Mouse (Mus musculus) neural tube, embryonic 13.5 days (tissue): ENCODE results near the gene Vmn2r44. TPM values are rescaled to one million over a fixed set of nuclear protein-coding genes. Genes with fewer than 3 reads are reported as not detected.
"Not testable (repeated sequence)": the region's sequence is repeated elsewhere in the genome, so short reads cannot be mapped to it uniquely, and the experiment has no call there.

Source experiments
- ATAC-seq: fragments of 200-750 bp; cut with Nextera tagmentation; 2 replicates; pipeline ENCODE4 v1.8.0; 2017; ENCODE audit warnings: low read depth, mild to moderate bottlenecking, moderate TSS enrichment, moderate library complexity
- H3K27ac ChIP-seq: fragments of 300-500 bp; sonication (generic); replicated peaks from 2 replicates; pipeline ENCODE4 v1.5.1; 2015; ENCODE audit warnings: moderate library complexity, mild to moderate bottlenecking, inconsistent platforms
- H3K27me3 ChIP-seq: fragments of 300-500 bp; sonication (generic); 2 replicates; pipeline ENCODE4 v1.6.1; 2015; ENCODE audit warnings: mild to moderate bottlenecking, inconsistent platforms
- H3K36me3 ChIP-seq: fragments of 300-500 bp; sonication (generic); 2 replicates; pipeline ENCODE4 v1.6.1; 2015; ENCODE audit warnings: mild to moderate bottlenecking, inconsistent platforms
- H3K4me1 ChIP-seq: fragments of 300-500 bp; sonication (generic); replicated peaks from 2 replicates; pipeline ENCODE4 v1.6.1; 2015; ENCODE audit warnings: inconsistent platforms
- H3K4me2 ChIP-seq: fragments of 300-500 bp; sonication (generic); 2 replicates; pipeline ENCODE4 v1.6.1; 2015; ENCODE audit warnings: inconsistent platforms, mild to moderate bottlenecking, moderate library complexity
- H3K4me3 ChIP-seq: fragments of 300-500 bp; sonication (generic); 2 replicates; pipeline ENCODE4 v1.5.1; 2015; ENCODE audit warnings: mild to moderate bottlenecking, inconsistent platforms
- H3K9ac ChIP-seq: fragments of 300-500 bp; sonication (generic); 2 replicates; pipeline ENCODE4 v1.6.1; 2015; ENCODE audit warnings: moderate library complexity, mild to moderate bottlenecking, inconsistent platforms
- H3K9me3 ChIP-seq: fragments of 300-500 bp; sonication (generic); 2 replicates; pipeline ENCODE4 v1.6.1; 2016; ENCODE audit warnings: inconsistent platforms
- WGBS: fragments of 180-500 bp; shearing (Covaris S2); methylation state at CpG from one replicate; pipeline ENCODE4 v1.1.7; 2015; 5-methylcytosine and 5-hydroxymethylcytosine counted together
- polyA plus RNA-seq: library from polyadenylated mRNA; unstranded; fragments of >200 nt; fragmentation: Nextera tagmentation; extraction: Ambion mirVana; gene quantifications from 2 replicates; pipeline ENCODE4 v1.2.1, GENCODE M21; 2015

Vmn2r44 gene
- polyA plus RNA-seq, result not detected in 2 replicates

DNA sequence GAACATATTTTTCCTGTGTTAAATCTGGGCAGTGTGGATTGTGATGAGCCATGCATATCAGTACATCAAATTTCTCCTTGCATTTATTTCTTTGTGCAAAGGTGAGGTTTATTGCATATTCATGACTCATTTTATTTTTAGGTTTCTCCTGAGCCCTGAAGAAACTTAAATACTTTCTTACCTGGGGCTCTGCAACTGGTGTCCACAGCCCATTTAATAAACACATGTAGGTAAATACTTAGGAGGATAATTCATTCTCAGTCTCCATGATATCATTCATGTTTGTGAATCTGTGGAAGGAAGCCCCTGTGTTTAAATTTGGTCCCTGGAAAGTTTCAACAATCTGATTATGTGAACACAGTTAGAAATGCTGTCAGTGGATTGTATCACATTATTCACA is at the start of gene Vmn2r44:
TSS of gene Vmn2r44 (minus strand) at position 101 of the 400 bp plus-strand sequence.
- H3K4me3 ChIP-seq, H3K4me1 ChIP-seq, H3K9ac ChIP-seq, H3K4me2 ChIP-seq, H3K36me3 ChIP-seq, H3K27me3 ChIP-seq, ATAC-seq, H3K9me3 ChIP-seq, H3K27ac ChIP-seq: not testable (repeated sequence)

DNA sequence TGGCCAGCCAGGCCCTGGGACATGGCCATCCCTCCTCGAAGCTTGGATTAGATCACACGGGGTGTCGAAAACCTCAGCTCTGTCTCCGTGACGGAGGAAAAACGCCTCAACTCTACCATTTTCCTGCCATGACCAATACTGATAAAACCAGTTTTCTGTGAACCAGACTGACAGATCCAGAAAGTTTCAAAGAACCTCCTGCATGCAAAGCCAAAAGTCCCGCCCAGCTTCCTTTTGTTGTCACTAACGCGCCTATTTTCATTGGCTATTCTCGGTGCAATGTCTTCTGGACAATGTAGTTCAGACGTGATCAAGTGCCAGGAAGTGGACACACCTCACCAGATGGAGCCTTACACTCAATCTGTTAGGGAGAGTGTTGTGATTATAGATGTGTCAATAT is 25.3 kb downstream of the Vmn2r44 start:
- not testable (repeated sequence) for H3K27me3 ChIP-seq, H3K4me2 ChIP-seq, ATAC-seq, H3K9me3 ChIP-seq, H3K27ac ChIP-seq, H3K4me3 ChIP-seq, H3K4me1 ChIP-seq, H3K9ac ChIP-seq, H3K36me3 ChIP-seq
- 87% methylated on average over 11 of the region's 11 CpGs for WGBS

Other genes starting within 250 kb of the Vmn2r44 start
- not detected in 2 replicates for gene Vmn2r41, start 221.7 kb downstream of the Vmn2r44 start, polyA plus RNA-seq
- not detected in 2 replicates for gene Vmn2r42, start 183.0 kb downstream of the Vmn2r44 start, polyA plus RNA-seq
- not detected in 2 replicates for gene Vmn2r43, start 122.7 kb downstream of the Vmn2r44 start, polyA plus RNA-seq
- gene Vmn2r45, start 105.7 kb upstream of the Vmn2r44 start, polyA plus RNA-seq, result not detected in 2 replicates